Mouse (Mus musculus): Measurements from ENCODE around the gene Rnd3. TPM values are rescaled to one million over a fixed set of nuclear protein-coding genes. Genes with fewer than 3 reads are reported as not detected.

The Rnd3 gene
- total and polyA plus RNA-seq, 2 experiments from 2014 or later = 70.4 to 88.9 TPM

- H3K4me1 ChIP-seq (ENCODE audit: insufficient read depth, low read length) = 0 out of 2 replicates have a peak, but pooled peaks cover 9% of the 10 kb centered on the region
- H3K4me3 ChIP-seq (ENCODE audit: low read depth, low read length) = no peak overlapping the region
- H3K36me3 ChIP-seq (ENCODE audit: insufficient read depth, low read length) = no peaks in the 10 kb centered on the region
- ATAC-seq (ENCODE audit: low FRiP score) = no peak
- WGBS = 63% methylated on average over 11 of the region's 11 CpGs
- no peaks in the 10 kb centered on the region for H3K9me3 ChIP-seq (ENCODE audit: low read length)
- DNase-seq (ENCODE audit: low spot score) = no peak
- H3K9ac ChIP-seq (replicated peaks; ENCODE audit: low read length, poor library complexity, severe bottlenecking) = no peak overlapping the region
- no peak overlapping the region for H3K4me2 ChIP-seq (ENCODE audit: low read depth, low read length, poor library complexity, severe bottlenecking)
- no peak overlapping the region for H3K27ac ChIP-seq (ENCODE audit: low read depth, low read length)
- TF ChIP-seq CTCF (IDR thresholded peaks at IDR 0.05) = no peak
- no peaks in the 10 kb centered on the region for H3K27me3 ChIP-seq (ENCODE audit: insufficient read depth, low read length)
These were observed 59.9 kb downstream of the Rnd3 start for GRCm38 (mm10) chr2:51088843-51089573.

GRCm38 (mm10) chr2:51088123-51088453, 60.8 kb downstream of the Rnd3 start:
- no peak for TF ChIP-seq CTCF (IDR thresholded peaks at IDR 0.05)
- Histone ChIP-seq H3K4me2 (ENCODE audit: low read depth, low read length, poor library complexity, severe bottlenecking) (no peak overlapping the region), H3K27ac (ENCODE audit: low read depth, low read length) (no peak overlapping the region), H3K9me3 (ENCODE audit: low read length) (no peaks in the 10 kb centered on the region), H3K4me1 (ENCODE audit: insufficient read depth, low read length) (0 out of 2 replicates have a peak, but pooled peaks cover 9% of the 10 kb centered on the region), H3K4me3 (ENCODE audit: low read depth, low read length) (no peak overlapping the region), H3K27me3 (ENCODE audit: insufficient read depth, low read length) (no peaks in the 10 kb centered on the region), H3K9ac (replicated peaks; ENCODE audit: low read length, poor library complexity, severe bottlenecking) (no peak overlapping the region), H3K36me3 (ENCODE audit: insufficient read depth, low read length) (no peaks in the 10 kb centered on the region)
- 43% methylated on average over 3 of the region's 3 CpGs for WGBS
- DNase-seq (ENCODE audit: low spot score) (no peak), ATAC-seq (ENCODE audit: low FRiP score) (no peak)

DNA sequence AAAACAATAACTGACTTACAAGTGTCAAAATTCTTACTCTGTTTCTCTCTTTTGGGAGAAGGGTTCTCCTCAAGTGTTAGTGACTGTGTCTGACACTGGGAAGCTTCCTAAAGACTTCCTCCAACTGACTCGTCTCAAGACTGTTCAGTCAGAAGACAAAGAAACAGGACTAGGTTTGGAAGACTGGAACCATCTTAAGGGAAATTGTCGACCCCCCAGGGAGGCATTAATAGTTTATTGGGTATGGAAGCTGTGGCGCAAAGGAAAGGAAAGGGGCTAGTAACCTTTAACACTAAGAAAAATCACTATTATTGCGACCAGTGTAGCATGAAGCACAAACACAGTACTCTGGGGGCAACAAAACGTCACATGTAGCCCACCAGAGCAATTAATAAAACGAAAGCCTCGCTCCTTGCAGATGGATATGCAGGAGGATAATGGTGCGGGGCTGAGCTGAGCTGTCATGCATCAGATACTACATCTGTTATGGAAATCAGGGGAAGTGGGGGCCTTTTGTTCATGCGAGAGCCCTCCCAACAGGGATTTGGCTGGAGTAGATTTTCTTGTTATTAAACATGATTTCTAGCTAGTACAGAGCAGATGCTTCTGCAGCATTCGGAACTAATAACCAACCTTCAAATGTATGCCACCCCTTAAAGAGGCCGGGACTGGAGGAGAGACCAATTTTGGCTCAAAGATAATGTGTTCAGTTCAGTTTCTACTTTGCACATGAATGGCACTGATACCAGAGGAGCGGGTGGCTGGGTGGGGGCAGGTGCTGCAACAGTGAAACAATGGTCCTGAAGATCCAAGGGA, 61.4 kb downstream of the Rnd3 start:
- peak; percentile 80 for DNase-seq (ENCODE audit: low spot score)
- H3K4me2 ChIP-seq (ENCODE audit: low read depth, low read length, poor library complexity, severe bottlenecking) = 0 out of 2 replicates have a peak overlapping the region, but pooled peaks have one; percentile 6
- H3K9me3 ChIP-seq (ENCODE audit: low read length) = no peaks in the 10 kb centered on the region
- WGBS = 24% methylated on average over 12 of the region's 12 CpGs
- no peaks in the 10 kb centered on the region for H3K36me3 ChIP-seq (ENCODE audit: insufficient read depth, low read length)
- H3K9ac ChIP-seq (replicated peaks; ENCODE audit: low read length, poor library complexity, severe bottlenecking) = no peak overlapping the region
- H3K27me3 ChIP-seq (ENCODE audit: insufficient read depth, low read length) = no peaks in the 10 kb centered on the region
- ATAC-seq (ENCODE audit: low FRiP score) = 0 out of 2 replicates have a peak, but pooled peaks have one; percentile 15
- 0 out of 2 replicates have a peak, but pooled peaks cover 9% of the 10 kb centered on the region for H3K4me1 ChIP-seq (ENCODE audit: insufficient read depth, low read length)
- no peak overlapping the region for H3K27ac ChIP-seq (ENCODE audit: low read depth, low read length)
- no peak overlapping the region for H3K4me3 ChIP-seq (ENCODE audit: low read depth, low read length)
- no peak for TF ChIP-seq CTCF (IDR thresholded peaks at IDR 0.05)

- ATAC-seq (ENCODE audit: low FRiP score) (no peak), DNase-seq (ENCODE audit: low spot score) (no peak)
- H3K9ac ChIP-seq (replicated peaks; ENCODE audit: low read length, poor library complexity, severe bottlenecking) = no peak overlapping the region
- H3K36me3 ChIP-seq (ENCODE audit: insufficient read depth, low read length) = no peaks in the 10 kb centered on the region
- H3K27me3 ChIP-seq (ENCODE audit: insufficient read depth, low read length) = no peaks in the 10 kb centered on the region
- no peak overlapping the region for H3K27ac ChIP-seq (ENCODE audit: low read depth, low read length)
- TF ChIP-seq CTCF (IDR thresholded peaks at IDR 0.05) = no peak
- 0 out of 2 replicates have a peak, but pooled peaks cover 9% of the 10 kb centered on the region for H3K4me1 ChIP-seq (ENCODE audit: insufficient read depth, low read length)
- H3K4me3 ChIP-seq (ENCODE audit: low read depth, low read length) = no peak overlapping the region
- no peaks in the 10 kb centered on the region for H3K9me3 ChIP-seq (ENCODE audit: low read length)
- no peak overlapping the region for H3K4me2 ChIP-seq (ENCODE audit: low read depth, low read length, poor library complexity, severe bottlenecking)
- WGBS = 36% methylated on average over 11 of the region's 11 CpGs
These were observed 63.8 kb downstream of the Rnd3 start for GRCm38 (mm10) chr2:51085155-51085554.

- Histone ChIP-seq H3K4me2 (ENCODE audit: low read depth, low read length, poor library complexity, severe bottlenecking) (0 out of 2 replicates have a peak overlapping the region, but pooled peaks have one; percentile 1), H3K27ac (ENCODE audit: low read depth, low read length) (peak overlapping the region; percentile 18), H3K9ac (replicated peaks; ENCODE audit: low read length, poor library complexity, severe bottlenecking) (no peak overlapping the region), H3K27me3 (ENCODE audit: insufficient read depth, low read length) (no peaks in the 10 kb centered on the region), H3K36me3 (ENCODE audit: insufficient read depth, low read length) (no peaks in the 10 kb centered on the region), H3K9me3 (ENCODE audit: low read length) (no peaks in the 10 kb centered on the region), H3K4me1 (ENCODE audit: insufficient read depth, low read length) (0 out of 2 replicates have a peak, but pooled peaks cover 6% of the 10 kb centered on the region), H3K4me3 (ENCODE audit: low read depth, low read length) (no peak overlapping the region)
- WGBS = 35% methylated on average over 13 of the region's 13 CpGs
- peak; percentile 88 for DNase-seq (ENCODE audit: low spot score)
- peak; percentile 89 for ATAC-seq (ENCODE audit: low FRiP score)
- no peak for TF ChIP-seq CTCF (IDR thresholded peaks at IDR 0.05)
These were observed 66.1 kb downstream of the Rnd3 start for GRCm38 (mm10) chr2:51082714-51083351.
